Mouse (Mus musculus): ENCODE measurements around the gene Btbd8.

Btbd8 gene

GRCm38 (mm10) chr5:107437464-107438281 is at the start of gene Btbd8:
Gene Btbd8, plus strand, starts transcription at chr5:107437997.
- DNase-seq (ENCODE audit: low read depth, low spot score), result peak; percentile 97

- DNase-seq (ENCODE audit: low read depth, low spot score), result no peak
Observed at GRCm38 (mm10) chr5:107389373-107389772, 48.4 kb upstream of the Btbd8 start.

- DNase-seq (ENCODE audit: low read depth, low spot score), result no peak
Observed at GRCm38 (mm10) chr5:107394437-107394836, 43.4 kb upstream of the Btbd8 start.

- DNase-seq (ENCODE audit: low read depth, low spot score), result no peak
Observed at GRCm38 (mm10) chr5:107402436-107402835, 35.4 kb upstream of the Btbd8 start, which contains the start of gene Ephx4. Gene Ephx4, plus strand, starts transcription at chr5:107402736.

GRCm38 (mm10) chr5:107403011-107403946 is 34.5 kb upstream of the Btbd8 start:
- DNase-seq (ENCODE audit: low read depth, low spot score), result no peak

- no peak for DNase-seq (ENCODE audit: low read depth, low spot score)
Observed at GRCm38 (mm10) chr5:107403947-107404684, 33.7 kb upstream of the Btbd8 start.

- DNase-seq (ENCODE audit: low read depth, low spot score), result no peak
Observed at GRCm38 (mm10) chr5:107405361-107405760, 32.4 kb upstream of the Btbd8 start.

- no peak for DNase-seq (ENCODE audit: low read depth, low spot score)
Observed at GRCm38 (mm10) chr5:107410305-107410704, 27.5 kb upstream of the Btbd8 start.

GRCm38 (mm10) chr5:107411326-107411725 is 26.5 kb upstream of the Btbd8 start:
- DNase-seq (ENCODE audit: low read depth, low spot score), result peak; percentile 46

GRCm38 (mm10) chr5:107412285-107412684 is 25.5 kb upstream of the Btbd8 start:
- no peak for DNase-seq (ENCODE audit: low read depth, low spot score)

GRCm38 (mm10) chr5:107415098-107415497 is 22.7 kb upstream of the Btbd8 start:
- no peak for DNase-seq (ENCODE audit: low read depth, low spot score)

GRCm38 (mm10) chr5:107421676-107422075 is 16.1 kb upstream of the Btbd8 start:
- no peak for DNase-seq (ENCODE audit: low read depth, low spot score)

- no peak for DNase-seq (ENCODE audit: low read depth, low spot score)
Observed at GRCm38 (mm10) chr5:107431249-107431648, 6.5 kb upstream of the Btbd8 start, which contains the start of gene Lpcat2b. Gene Lpcat2b, plus strand, starts transcription at chr5:107431549.

GRCm38 (mm10) chr5:107434001-107434400 is 3.8 kb upstream of the Btbd8 start:
- no peak for DNase-seq (ENCODE audit: low read depth, low spot score)

GRCm38 (mm10) chr5:107436185-107436584 is 1.6 kb upstream of the Btbd8 start:
- no peak for DNase-seq (ENCODE audit: low read depth, low spot score)

- no peak for DNase-seq (ENCODE audit: low read depth, low spot score)
Observed at GRCm38 (mm10) chr5:107436587-107437209, 1.1 kb upstream of the Btbd8 start.

- no peak for DNase-seq (ENCODE audit: low read depth, low spot score)
Observed at GRCm38 (mm10) chr5:107438353-107438752, 556 bp downstream of the Btbd8 start.

GRCm38 (mm10) chr5:107441881-107442280 is 4.1 kb downstream of the Btbd8 start:
- no peak for DNase-seq (ENCODE audit: low read depth, low spot score)

GRCm38 (mm10) chr5:107444251-107444650 is 6.5 kb downstream of the Btbd8 start:
- DNase-seq (ENCODE audit: low read depth, low spot score), result no peak

- no peak for DNase-seq (ENCODE audit: low read depth, low spot score)
Observed at GRCm38 (mm10) chr5:107447977-107448376, 10.2 kb downstream of the Btbd8 start.

- DNase-seq (ENCODE audit: low read depth, low spot score), result no peak
Observed at GRCm38 (mm10) chr5:107448784-107449183, 11.0 kb downstream of the Btbd8 start.
